Mouse (Mus musculus) forebrain, embryonic 12.5 days (tissue): ENCODE measurements around the gene Slc7a11. TPM values are rescaled to one million over a fixed set of nuclear protein-coding genes. Genes with fewer than 3 reads are reported as not detected.

ENCODE experiments used
- ATAC-seq: fragments of 200-750 bp; cut with Nextera tagmentation; 2 replicates; pipeline ENCODE4 v1.8.0; 2017; ENCODE audit warnings: moderate TSS enrichment; ENCODE audit not compliant: low FRiP score
- H3K27ac ChIP-seq: fragments of 300-500 bp; sonication (generic); 2 replicates; pipeline ENCODE4 v1.5.1; 2016; ENCODE audit warnings: mild to moderate bottlenecking
- H3K27me3 ChIP-seq: fragments of 300-500 bp; sonication (generic); 2 replicates; pipeline ENCODE4 v1.6.1; 2016; ENCODE audit warnings: mild to moderate bottlenecking
- H3K36me3 ChIP-seq: fragments of 300-500 bp; sonication (generic); replicated peaks from 2 replicates; pipeline ENCODE4 v1.6.1; 2016; ENCODE audit warnings: mild to moderate bottlenecking
- H3K4me1 ChIP-seq: fragments of 300-500 bp; sonication (generic); 2 replicates; pipeline ENCODE4 v1.6.1; 2016
- H3K4me2 ChIP-seq: fragments of 300-500 bp; sonication (generic); 2 replicates; pipeline ENCODE4 v1.6.1; 2016; ENCODE audit warnings: mild to moderate bottlenecking, moderate library complexity
- H3K4me3 ChIP-seq: fragments of 300-500 bp; sonication (generic); replicated peaks from 2 replicates; pipeline ENCODE4 v1.5.1; 2016; ENCODE audit warnings: mild to moderate bottlenecking
- H3K9ac ChIP-seq: fragments of 300-500 bp; sonication (generic); 2 replicates; pipeline ENCODE4 v1.6.1; 2016; ENCODE audit warnings: mild to moderate bottlenecking
- H3K9me3 ChIP-seq: fragments of 300-500 bp; sonication (generic); 2 replicates; pipeline ENCODE4 v1.6.1; 2016
- WGBS: fragments of 180-500 bp; shearing (Covaris S2); methylation state at CpG from one replicate; pipeline ENCODE4 v1.1.7; 2016; 5-methylcytosine and 5-hydroxymethylcytosine counted together
- polyA plus RNA-seq: library from polyadenylated mRNA; unstranded; fragments of >200 nt; fragmentation: Nextera tagmentation; extraction: Ambion mirVana; gene quantifications from 2 replicates; pipeline ENCODE4 v1.2.1, GENCODE M21; 2016

Gene Slc7a11
- 2.3 and 2.8 TPM in 2 replicates for polyA plus RNA-seq

DNA sequence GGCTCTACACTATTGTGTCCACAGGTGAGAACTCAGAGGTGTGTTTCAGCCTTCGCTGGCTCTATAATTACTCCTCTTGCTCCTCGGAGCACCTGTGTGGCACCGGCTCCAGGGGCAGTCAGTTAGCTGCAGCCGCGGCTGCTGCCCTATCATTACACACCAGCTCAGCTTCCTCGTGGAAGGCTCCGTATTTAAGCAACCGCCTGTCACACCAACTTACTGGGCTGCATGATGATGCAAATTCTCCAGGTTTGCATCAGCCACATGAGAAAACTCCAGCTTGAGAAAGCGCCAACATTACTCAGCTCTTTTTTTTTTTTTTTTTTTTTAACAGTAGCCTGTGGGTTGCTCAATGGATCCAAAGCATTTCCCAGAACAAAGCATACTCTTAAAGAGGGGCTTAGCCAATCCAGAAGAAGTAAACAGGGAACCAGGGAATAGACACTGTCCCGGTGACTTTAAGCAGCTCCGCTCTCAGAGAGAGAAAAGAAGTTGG lies at the start of gene Slc7a11:
Slc7a11 (minus strand) TSS at position 194 of the 496 bp plus-strand sequence.
- no peaks in the 10 kb centered on the region for H3K27me3 ChIP-seq
- peak within 1 kb of the TSS; percentile 60 for H3K4me2 ChIP-seq
- H3K9ac ChIP-seq, result peak within 1 kb of the TSS; percentile 44; the same call in 1 of the 2 replicates
- WGBS, result 2% methylated on average over 11 of the region's 11 CpGs
- no peak within 1 kb of the TSS for H3K27ac ChIP-seq
- no peaks in the 10 kb centered on the region for H3K36me3 ChIP-seq
- H3K4me1 ChIP-seq, result peaks cover 17% of the 10 kb centered on the region
- no peaks in the 10 kb centered on the region for H3K9me3 ChIP-seq
- H3K4me3 ChIP-seq, result peak within 1 kb of the TSS; percentile 31
- peak; percentile 85 for ATAC-seq

DNA sequence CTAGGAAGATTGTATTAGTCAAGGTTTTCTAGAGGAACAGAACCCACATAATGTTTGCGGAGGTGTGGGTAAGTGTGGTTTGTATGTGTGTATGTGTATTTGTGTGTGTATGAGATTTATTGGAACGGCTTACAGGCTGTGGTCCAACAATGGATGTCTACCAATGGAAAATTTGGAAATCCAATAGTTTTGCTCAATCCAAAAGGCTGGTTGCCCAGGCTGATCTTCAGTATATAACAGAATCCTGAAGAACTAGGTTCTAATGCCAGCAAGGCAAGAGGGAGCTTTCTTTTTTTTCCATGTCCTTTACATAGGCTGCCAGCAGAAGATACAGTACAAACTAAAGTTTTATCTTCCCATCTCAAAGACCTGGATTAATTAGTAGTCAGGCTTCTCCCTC lies 48.3 kb upstream of the Slc7a11 start:
- Histone ChIP-seq H3K9me3 (no peaks in the 10 kb centered on the region), H3K4me2 (no peak overlapping the region), H3K4me3 (no peak overlapping the region), H3K27me3 (no peaks in the 10 kb centered on the region), H3K27ac (no peak overlapping the region), H3K9ac (no peak overlapping the region), H3K4me1 (no peaks in the 10 kb centered on the region), H3K36me3 (no peaks in the 10 kb centered on the region)
- 95% methylated on average over 2 of the region's 2 CpGs for WGBS
- ATAC-seq, result no peak

DNA sequence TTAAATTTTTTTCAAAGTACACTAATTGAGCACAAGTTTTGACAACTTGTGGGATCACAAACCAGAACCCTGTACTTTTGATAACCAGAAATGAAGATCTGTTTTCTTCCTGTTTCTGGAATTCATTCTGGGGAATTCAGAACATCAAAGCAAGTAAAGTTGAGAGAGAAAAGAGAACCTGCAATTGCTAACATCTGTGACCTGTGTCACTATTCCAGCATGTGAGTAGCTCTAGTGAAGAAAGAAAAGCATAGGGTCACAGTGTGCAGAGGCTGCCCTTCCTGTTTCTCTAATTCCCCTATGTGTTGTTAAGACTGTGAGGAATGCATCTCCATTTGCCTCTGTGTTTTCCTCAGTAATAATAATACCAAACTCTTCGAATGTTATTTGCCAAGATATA lies 40.7 kb upstream of the Slc7a11 start:
- ATAC-seq, result no peak

DNA sequence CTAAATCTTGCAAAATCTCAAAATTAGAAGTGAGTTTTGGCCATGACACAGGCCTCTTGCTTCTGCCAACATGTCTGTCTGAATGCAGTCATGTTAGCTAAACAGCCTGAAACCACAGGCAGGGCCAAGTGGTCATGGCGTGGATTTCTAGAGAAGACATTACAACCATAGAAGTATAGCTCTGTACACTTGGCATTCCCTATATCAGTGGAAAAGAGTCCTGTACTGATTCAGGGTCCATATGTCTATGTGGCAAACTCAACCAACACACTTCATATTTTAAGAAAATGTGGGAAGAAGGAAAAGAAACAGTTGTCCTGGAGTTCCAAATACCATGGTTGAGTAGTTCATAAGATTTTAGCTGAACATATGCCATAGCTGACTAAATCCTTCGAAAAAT lies 18.8 kb upstream of the Slc7a11 start:
- no peak overlapping the region for H3K4me2 ChIP-seq
- H3K36me3 ChIP-seq, result no peaks in the 10 kb centered on the region
- no peak overlapping the region for H3K27ac ChIP-seq
- no peaks in the 10 kb centered on the region for H3K4me1 ChIP-seq
- H3K4me3 ChIP-seq, result no peak overlapping the region
- no peaks in the 10 kb centered on the region for H3K27me3 ChIP-seq
- no peak overlapping the region for H3K9ac ChIP-seq
- 96% methylated on average over 2 of the region's 2 CpGs for WGBS
- H3K9me3 ChIP-seq, result no peaks in the 10 kb centered on the region
- ATAC-seq, result no peak

More for the DNA sequence above, 40.7 kb upstream of the Slc7a11 start:
- no peak overlapping the region for H3K9ac ChIP-seq
- H3K4me2 ChIP-seq, result no peak overlapping the region
- H3K4me3 ChIP-seq, result no peak overlapping the region
- no peaks in the 10 kb centered on the region for H3K9me3 ChIP-seq
- no peaks in the 10 kb centered on the region for H3K4me1 ChIP-seq
- 76% methylated on average over 1 of the region's 1 CpGs for WGBS
- H3K27me3 ChIP-seq, result no peaks in the 10 kb centered on the region
- H3K36me3 ChIP-seq, result no peaks in the 10 kb centered on the region
- no peak overlapping the region for H3K27ac ChIP-seq

DNA sequence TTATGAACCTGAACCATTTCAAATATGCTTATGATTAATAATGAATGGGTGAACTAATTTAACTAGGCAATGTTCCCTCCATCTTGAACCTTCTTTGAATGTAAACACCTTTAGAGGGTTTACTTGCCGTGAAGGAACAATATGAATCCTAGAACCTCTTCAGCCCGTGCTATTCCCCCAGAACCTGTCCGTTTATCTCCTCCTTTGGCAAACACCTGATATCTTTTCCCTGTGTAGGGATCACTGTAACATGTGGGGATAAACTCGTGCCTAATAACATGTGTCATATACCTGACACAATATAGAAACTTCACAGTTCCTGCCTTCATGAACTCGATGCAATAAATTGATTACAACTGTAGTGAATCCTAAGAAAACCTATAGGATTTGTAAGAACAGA lies 13.7 kb upstream of the Slc7a11 start:
- Histone ChIP-seq H3K4me1 (no peaks in the 10 kb centered on the region), H3K9ac (no peak overlapping the region), H3K4me2 (no peak overlapping the region), H3K9me3 (no peaks in the 10 kb centered on the region), H3K4me3 (no peak overlapping the region), H3K36me3 (no peaks in the 10 kb centered on the region), H3K27ac (no peak overlapping the region), H3K27me3 (no peaks in the 10 kb centered on the region)
- ATAC-seq, result no peak
- whole genome bisulfite sequencing, result 86% methylated on average over 5 of the region's 5 CpGs

DNA sequence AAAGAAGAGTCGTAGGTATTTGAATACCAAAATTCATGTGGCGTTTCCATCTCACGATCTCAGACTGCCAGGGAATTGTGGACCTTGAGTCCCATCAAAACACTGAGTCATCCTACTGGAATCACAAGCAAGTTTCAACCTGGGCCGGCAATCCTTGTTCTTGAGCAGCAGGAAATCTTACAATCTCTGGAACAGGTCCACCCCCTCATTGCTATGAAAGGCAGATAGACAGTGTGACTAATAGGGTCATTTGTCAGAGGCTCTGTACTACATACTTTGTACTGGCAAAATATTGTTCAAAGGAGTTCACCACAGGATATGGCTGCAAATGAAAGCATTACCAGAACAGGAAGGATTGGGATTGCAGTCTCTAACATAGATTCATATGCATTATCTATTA lies 13.2 kb upstream of the Slc7a11 start:
- Histone ChIP-seq H3K9me3 (no peaks in the 10 kb centered on the region), H3K4me1 (no peaks in the 10 kb centered on the region), H3K27me3 (no peaks in the 10 kb centered on the region), H3K27ac (no peak overlapping the region), H3K4me2 (no peak overlapping the region), H3K4me3 (no peak overlapping the region), H3K9ac (no peak overlapping the region), H3K36me3 (no peaks in the 10 kb centered on the region)
- WGBS, result 80% methylated on average over 4 of the region's 4 CpGs
- ATAC-seq, result no peak

DNA sequence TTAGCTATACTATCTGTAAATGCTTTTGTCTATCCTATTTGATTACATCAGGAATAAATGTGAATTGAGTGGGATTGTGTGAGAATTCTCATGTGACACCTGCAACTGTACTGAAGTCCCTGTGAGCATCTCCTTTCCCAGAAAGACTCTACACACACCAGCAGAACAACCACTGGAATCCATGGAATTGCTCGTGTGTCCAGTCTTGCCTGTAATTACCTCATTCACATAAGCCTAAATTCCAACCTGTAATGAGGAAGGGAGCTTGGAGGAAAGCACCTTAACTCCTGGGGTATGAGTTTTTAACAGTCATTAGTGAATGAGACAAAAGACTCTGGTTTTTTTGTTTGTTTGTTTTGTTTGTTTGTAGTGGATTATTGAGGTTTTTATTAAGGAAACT lies 12.6 kb upstream of the Slc7a11 start:
- Histone ChIP-seq H3K9ac (no peak overlapping the region), H3K27ac (no peak overlapping the region), H3K36me3 (no peaks in the 10 kb centered on the region), H3K4me3 (no peak overlapping the region), H3K9me3 (no peaks in the 10 kb centered on the region), H3K4me2 (no peak overlapping the region), H3K27me3 (no peaks in the 10 kb centered on the region), H3K4me1 (no peaks in the 10 kb centered on the region)
- no peak for ATAC-seq
- WGBS, result 52% methylated on average over 1 of the region's 1 CpGs

DNA sequence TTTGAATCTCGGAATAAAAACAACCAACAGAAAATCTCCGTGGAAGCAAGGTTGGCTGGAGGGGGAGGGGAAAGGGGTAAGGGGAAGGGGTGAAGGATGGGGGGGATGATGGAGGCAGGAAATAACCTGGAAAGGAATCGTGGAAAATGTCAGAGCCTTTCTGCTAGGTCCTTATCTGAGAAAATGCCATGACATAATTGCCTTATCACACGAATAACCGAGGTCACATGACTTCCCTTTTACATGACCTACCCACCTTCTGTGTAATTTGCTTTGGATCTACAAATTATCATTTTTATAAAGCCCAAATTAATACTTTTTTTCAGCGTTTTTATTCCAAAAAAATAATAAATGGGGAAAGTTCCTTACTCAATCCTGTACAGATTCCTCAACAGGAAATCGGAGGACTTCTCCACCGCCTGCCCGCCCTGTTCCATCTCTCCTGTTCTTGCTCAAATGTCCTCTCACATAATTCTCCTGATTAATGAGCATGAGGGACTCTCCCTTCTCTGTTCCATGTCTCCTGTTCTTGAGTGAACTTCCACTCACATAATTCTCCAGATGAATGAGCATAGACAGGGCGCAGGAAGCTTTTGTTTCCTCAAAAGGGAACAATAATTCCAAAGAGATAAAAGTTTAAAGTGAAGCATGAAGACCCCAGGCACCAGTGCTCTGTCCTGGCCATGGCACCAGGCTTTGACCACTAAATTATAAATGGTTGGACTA lies 1.8 kb upstream of the Slc7a11 start:
- no peaks in the 10 kb centered on the region for H3K27me3 ChIP-seq
- peaks cover 17% of the 10 kb centered on the region for H3K4me1 ChIP-seq
- no peak; the same call in 1 of the 2 replicates for ATAC-seq
- H3K36me3 ChIP-seq, result no peaks in the 10 kb centered on the region
- no peak overlapping the region for H3K9ac ChIP-seq
- H3K27ac ChIP-seq, result no peak overlapping the region
- WGBS, result 63% methylated on average over 10 of the region's 10 CpGs
- H3K9me3 ChIP-seq, result no peaks in the 10 kb centered on the region
- no peak overlapping the region for H3K4me2 ChIP-seq
- no peak overlapping the region for H3K4me3 ChIP-seq

DNA sequence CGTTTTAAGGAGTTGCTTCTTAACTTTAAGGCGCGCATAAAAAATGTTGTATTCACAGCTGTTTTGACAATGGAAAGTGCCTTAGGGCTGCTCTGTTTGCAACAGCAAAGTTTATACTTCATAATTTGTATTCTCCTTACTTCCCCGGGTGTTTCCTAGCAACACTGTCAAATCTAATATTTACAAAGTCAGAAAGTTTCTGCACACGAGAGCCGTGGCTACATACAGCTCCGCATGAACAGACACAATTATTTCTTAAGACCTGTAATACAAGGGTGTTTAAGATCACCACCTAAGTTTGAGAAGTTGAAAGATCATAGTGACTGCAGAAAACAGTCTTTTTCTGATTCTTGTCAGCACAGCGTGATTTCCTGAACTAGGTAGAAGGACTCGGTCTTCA lies 528 bp upstream of the Slc7a11 start:
- H3K27me3 ChIP-seq, result no peaks in the 10 kb centered on the region
- H3K9ac ChIP-seq, result peak overlapping the region; percentile 33; the same call in 1 of the 2 replicates
- peaks cover 17% of the 10 kb centered on the region for H3K4me1 ChIP-seq
- no peaks in the 10 kb centered on the region for H3K36me3 ChIP-seq
- H3K4me2 ChIP-seq, result peak overlapping the region; percentile 60
- H3K27ac ChIP-seq, result no peak overlapping the region
- H3K4me3 ChIP-seq, result peak overlapping the region; percentile 31
- 11% methylated on average over 9 of the region's 9 CpGs for WGBS
- ATAC-seq, result no peak; the same call in 1 of the 2 replicates
- no peaks in the 10 kb centered on the region for H3K9me3 ChIP-seq

DNA sequence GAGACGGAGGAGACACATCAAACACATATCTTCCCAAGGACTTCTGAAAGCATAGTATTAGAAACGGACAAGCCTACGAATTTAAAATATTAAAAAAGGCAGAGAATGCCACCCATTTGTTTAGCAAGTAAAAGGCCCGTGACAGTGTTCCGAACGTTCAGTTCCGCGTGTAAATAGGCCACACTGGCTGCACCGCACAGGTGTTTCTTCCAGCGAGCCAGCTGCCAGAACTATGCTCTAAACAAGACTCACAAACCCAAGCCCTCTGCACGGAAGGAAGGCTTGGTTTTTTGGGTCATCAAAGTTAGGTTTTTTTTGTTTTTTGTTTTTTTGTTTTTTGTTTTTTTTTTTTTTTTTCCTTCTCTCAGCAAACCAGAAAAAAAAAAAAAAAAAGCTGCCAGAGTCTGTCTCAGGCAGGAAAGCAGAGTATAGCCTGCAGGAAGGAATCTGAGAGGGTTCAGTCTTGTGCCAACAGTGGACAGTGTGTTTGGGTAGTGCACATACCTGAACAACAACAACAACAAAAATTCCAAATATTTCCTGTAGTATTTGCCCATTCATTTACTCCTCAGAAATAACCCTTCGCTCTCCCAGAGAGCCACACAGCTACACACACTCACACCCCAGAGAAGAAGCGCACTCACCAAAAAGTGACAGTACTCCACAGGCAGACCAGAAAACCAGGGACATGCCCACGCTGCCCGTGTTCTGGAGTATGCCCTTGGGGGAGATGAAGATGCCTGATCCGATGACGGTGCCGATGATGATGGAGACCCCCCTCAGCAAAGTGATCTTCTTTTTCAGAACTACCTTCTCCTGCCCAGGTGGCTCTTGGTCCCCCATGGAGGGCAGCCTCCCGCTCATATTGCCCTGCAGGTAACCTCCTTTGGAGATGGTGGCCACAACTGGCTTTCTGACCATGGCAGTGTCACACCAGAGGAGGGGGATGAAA lies 797 bp downstream of the Slc7a11 start:
- ATAC-seq, result no peak
- no peaks in the 10 kb centered on the region for H3K27me3 ChIP-seq
- no peaks in the 10 kb centered on the region for H3K9me3 ChIP-seq
- H3K9ac ChIP-seq, result no peak overlapping the region
- no peaks in the 10 kb centered on the region for H3K36me3 ChIP-seq
- H3K27ac ChIP-seq, result no peak overlapping the region
- peak overlapping the region; percentile 31 for H3K4me3 ChIP-seq
- peaks cover 17% of the 10 kb centered on the region for H3K4me1 ChIP-seq
- peak overlapping the region; percentile 60 for H3K4me2 ChIP-seq
- WGBS, result 72% methylated on average over 19 of the region's 19 CpGs

DNA sequence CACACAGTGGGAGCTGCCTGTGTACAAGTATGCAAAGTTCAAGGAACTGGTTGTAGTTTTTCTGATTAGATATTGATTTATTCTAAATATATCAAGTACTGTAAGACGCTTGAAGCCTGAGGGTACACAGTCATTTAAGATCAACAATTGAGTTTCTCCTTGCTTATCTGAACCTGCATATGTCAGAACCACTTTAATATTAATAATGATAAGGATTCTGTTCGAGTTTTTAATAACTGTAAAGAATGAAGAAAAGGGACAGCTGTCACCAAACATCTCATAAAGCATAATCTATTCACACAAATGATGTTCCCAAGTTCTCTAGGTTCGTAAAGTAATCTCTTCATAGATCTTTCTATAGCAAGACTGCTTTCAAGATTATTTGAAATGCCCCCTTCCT lies 2.1 kb downstream of the Slc7a11 start:
- Histone ChIP-seq H3K27me3 (no peaks in the 10 kb centered on the region), H3K9me3 (no peaks in the 10 kb centered on the region), H3K4me2 (no peak overlapping the region), H3K4me3 (no peak overlapping the region), H3K36me3 (no peaks in the 10 kb centered on the region), H3K4me1 (peaks cover 17% of the 10 kb centered on the region), H3K27ac (no peak overlapping the region), H3K9ac (no peak overlapping the region)
- no peak for ATAC-seq
- WGBS, result 96% methylated on average over 3 of the region's 3 CpGs

DNA sequence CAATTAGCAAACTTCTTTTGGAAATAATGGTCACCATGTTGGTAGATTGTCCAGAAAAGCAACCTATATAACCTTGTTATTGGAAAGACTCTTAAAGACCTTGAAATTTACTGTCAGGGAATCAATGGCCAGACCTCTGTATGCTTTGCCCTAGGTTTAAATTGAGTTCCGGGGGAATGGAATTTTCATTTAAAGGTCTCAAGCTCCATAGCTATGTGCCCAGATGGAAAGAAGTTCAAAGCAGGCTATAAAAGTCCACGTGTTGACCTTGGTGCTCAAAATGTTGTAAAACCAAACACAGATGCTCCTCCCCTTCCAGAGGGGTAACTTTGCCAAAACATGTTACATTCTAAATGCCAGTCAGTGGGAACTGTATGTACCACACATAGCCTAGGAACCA lies 3.0 kb downstream of the Slc7a11 start:
- WGBS, result 83% methylated on average over 2 of the region's 2 CpGs
- Histone ChIP-seq H3K27me3 (no peaks in the 10 kb centered on the region), H3K9ac (no peak overlapping the region), H3K4me1 (peaks cover 17% of the 10 kb centered on the region), H3K4me3 (no peak overlapping the region), H3K9me3 (no peaks in the 10 kb centered on the region), H3K4me2 (no peak overlapping the region), H3K27ac (no peak overlapping the region), H3K36me3 (no peaks in the 10 kb centered on the region)
- ATAC-seq, result no peak
